Mouse (Mus musculus) CD4-positive, CD25-positive, alpha-beta regulatory T cell, adult 2 months (primary cell): ENCODE measurements at regions not wholly inside any gene's neighbourhood (a gene's known extent, or its start where the extent isn't known, plus 50 kb on each side); places are given as distances from the start of the nearest gene placed in this dataset.

Experiments
- DNase-seq: peaks from one replicate; pipeline ENCODE4 v3.0.0-alpha.2; 2012; ENCODE audit warnings: low read depth, low spot score

GRCm38 (mm10) chr13:37562652-37563051 lies 215.5 kb upstream of the Rreb1 start:
- DNase-seq = peak; percentile 71

GRCm38 (mm10) chr13:37569051-37569450 lies 209.1 kb upstream of the Rreb1 start:
- no peak for DNase-seq

- no peak for DNase-seq
Observed at GRCm38 (mm10) chr13:37569486-37569885, 208.7 kb upstream of the Rreb1 start.

GRCm38 (mm10) chr13:37572983-37573382 lies 205.2 kb upstream of the Rreb1 start:
- no peak for DNase-seq

GRCm38 (mm10) chr13:37579231-37579630 lies 199.0 kb upstream of the Rreb1 start:
- no peak for DNase-seq

GRCm38 (mm10) chr13:37579775-37580174 lies 198.4 kb upstream of the Rreb1 start:
- no peak for DNase-seq

- DNase-seq = no peak
Observed at GRCm38 (mm10) chr13:37580806-37581205, 197.4 kb upstream of the Rreb1 start.

GRCm38 (mm10) chr13:37581374-37581773 lies 196.8 kb upstream of the Rreb1 start:
- no peak for DNase-seq

- no peak for DNase-seq
Observed at GRCm38 (mm10) chr13:37585476-37585875, 192.7 kb upstream of the Rreb1 start.

GRCm38 (mm10) chr13:37586511-37586910 lies 191.7 kb upstream of the Rreb1 start:
- DNase-seq = no peak

GRCm38 (mm10) chr13:37587911-37588310 lies 190.3 kb upstream of the Rreb1 start:
- DNase-seq = no peak

- DNase-seq = no peak
Observed at GRCm38 (mm10) chr13:37588528-37589176, 189.5 kb upstream of the Rreb1 start.

- DNase-seq = no peak
Observed at GRCm38 (mm10) chr13:37592149-37592548, 186.1 kb upstream of the Rreb1 start.

- peak; percentile 9 for DNase-seq
Observed at GRCm38 (mm10) chr13:37595196-37595595, 183.0 kb upstream of the Rreb1 start.

- peak; percentile 10 for DNase-seq
Observed at GRCm38 (mm10) chr13:37597575-37597974, 180.6 kb upstream of the Rreb1 start.

- no peak for DNase-seq
Observed at GRCm38 (mm10) chr13:37598165-37598775, 179.9 kb upstream of the Rreb1 start.

- DNase-seq = no peak
Observed at GRCm38 (mm10) chr13:37599679-37600078, 178.5 kb upstream of the Rreb1 start.

GRCm38 (mm10) chr13:37600172-37600571 lies 178.0 kb upstream of the Rreb1 start:
- no peak for DNase-seq

- DNase-seq = no peak
Observed at GRCm38 (mm10) chr13:37601068-37601467, 177.1 kb upstream of the Rreb1 start.

- no peak for DNase-seq
Observed at GRCm38 (mm10) chr13:37602256-37602655, 175.9 kb upstream of the Rreb1 start.

GRCm38 (mm10) chr13:37603226-37603994 lies 174.8 kb upstream of the Rreb1 start:
- no peak for DNase-seq

GRCm38 (mm10) chr13:37606250-37606649 lies 171.9 kb upstream of the Rreb1 start:
- no peak for DNase-seq

GRCm38 (mm10) chr13:37609085-37609484 lies 169.1 kb upstream of the Rreb1 start:
- DNase-seq = no peak
